Mouse (Mus musculus): ENCODE measurements at regions not wholly inside any gene's neighbourhood (a gene's known extent, or its start where the extent isn't known, plus 50 kb on each side); places are given as distances from the start of the nearest gene placed in this dataset.

GRCm38 (mm10) chr6:126395015-126395414, 140.2 kb downstream of the Kcna5 start:
- no peak overlapping the region for H3K9ac ChIP-seq (ENCODE audit: low read depth, low read length)
- H3K27ac ChIP-seq, result no peak overlapping the region
- 43% methylated on average over 3 of the region's 3 CpGs for WGBS
- H3K27me3 ChIP-seq (ENCODE audit: insufficient read depth, low read length), result no peaks in the 10 kb centered on the region; the same call in 1 of the 2 replicates
- no peak for DNase-seq (ENCODE audit: low spot score)
- no peak overlapping the region for H3K4me2 ChIP-seq (ENCODE audit: low read length)
- 0 out of 2 replicates have a peak, but pooled peaks cover 4% of the 10 kb centered on the region for H3K4me1 ChIP-seq (replicated peaks; ENCODE audit: insufficient read depth, low read length)
- no peak for TF ChIP-seq CTCF (IDR thresholded peaks at IDR 0.05; ENCODE audit: low read depth)
- H3K36me3 ChIP-seq (ENCODE audit: insufficient read depth, low read length), result no peaks in the 10 kb centered on the region
- no peak for ATAC-seq (replicated peaks; ENCODE audit: low FRiP score, low read depth)
- H3K4me3 ChIP-seq (replicated peaks; ENCODE audit: low read depth, low read length), result no peak overlapping the region
- H3K9me3 ChIP-seq (replicated peaks; ENCODE audit: low read length), result no peaks in the 10 kb centered on the region

GRCm38 (mm10) chr6:126394111-126394809, 141.0 kb downstream of the Kcna5 start:
- 7% methylated on average over 7 of the region's 7 CpGs for WGBS
- Histone ChIP-seq H3K9ac (ENCODE audit: low read depth, low read length) (no peak overlapping the region), H3K9me3 (replicated peaks; ENCODE audit: low read length) (no peaks in the 10 kb centered on the region), H3K4me3 (replicated peaks; ENCODE audit: low read depth, low read length) (no peak overlapping the region), H3K27ac (no peak overlapping the region), H3K4me1 (replicated peaks; ENCODE audit: insufficient read depth, low read length) (0 out of 2 replicates have a peak, but pooled peaks cover 4% of the 10 kb centered on the region), H3K27me3 (ENCODE audit: insufficient read depth, low read length) (no peaks in the 10 kb centered on the region; the same call in 1 of the 2 replicates), H3K4me2 (ENCODE audit: low read length) (peak overlapping the region; percentile 27), H3K36me3 (ENCODE audit: insufficient read depth, low read length) (no peaks in the 10 kb centered on the region)
- ATAC-seq (replicated peaks; ENCODE audit: low FRiP score, low read depth) (no peak; the same call in 1 of the 2 replicates), DNase-seq (ENCODE audit: low spot score) (peak; percentile 73)
- no peak for TF ChIP-seq CTCF (IDR thresholded peaks at IDR 0.05; ENCODE audit: low read depth)

GRCm38 (mm10) chr6:126384210-126385012, 150.8 kb downstream of the Kcna5 start:
- Histone ChIP-seq H3K27me3 (ENCODE audit: insufficient read depth, low read length) (no peaks in the 10 kb centered on the region), H3K4me1 (replicated peaks; ENCODE audit: insufficient read depth, low read length) (no peaks in the 10 kb centered on the region), H3K27ac (no peak overlapping the region), H3K36me3 (ENCODE audit: insufficient read depth, low read length) (no peaks in the 10 kb centered on the region), H3K4me2 (ENCODE audit: low read length) (no peak overlapping the region), H3K9me3 (replicated peaks; ENCODE audit: low read length) (no peaks in the 10 kb centered on the region), H3K4me3 (replicated peaks; ENCODE audit: low read depth, low read length) (no peak overlapping the region), H3K9ac (ENCODE audit: low read depth, low read length) (no peak overlapping the region)
- 65% methylated on average over 9 of the region's 9 CpGs for WGBS
- no peak for DNase-seq (ENCODE audit: low spot score)
- ATAC-seq (replicated peaks; ENCODE audit: low FRiP score, low read depth), result no peak
- no peak for TF ChIP-seq CTCF (IDR thresholded peaks at IDR 0.05; ENCODE audit: low read depth)

GRCm38 (mm10) chr6:126377216-126377615, 158.0 kb downstream of the Kcna5 start:
- H3K4me1 ChIP-seq (replicated peaks; ENCODE audit: insufficient read depth, low read length), result no peaks in the 10 kb centered on the region
- WGBS, result 78% methylated on average over 4 of the region's 4 CpGs
- no peaks in the 10 kb centered on the region for H3K36me3 ChIP-seq (ENCODE audit: insufficient read depth, low read length)
- TF ChIP-seq CTCF (IDR thresholded peaks at IDR 0.05; ENCODE audit: low read depth), result no peak
- no peak overlapping the region for H3K27ac ChIP-seq
- H3K4me2 ChIP-seq (ENCODE audit: low read length), result no peak overlapping the region
- ATAC-seq (replicated peaks; ENCODE audit: low FRiP score, low read depth) (no peak), DNase-seq (ENCODE audit: low spot score) (no peak)
- no peaks in the 10 kb centered on the region for H3K27me3 ChIP-seq (ENCODE audit: insufficient read depth, low read length)
- H3K9me3 ChIP-seq (replicated peaks; ENCODE audit: low read length), result no peaks in the 10 kb centered on the region
- H3K9ac ChIP-seq (ENCODE audit: low read depth, low read length), result no peak overlapping the region
- H3K4me3 ChIP-seq (replicated peaks; ENCODE audit: low read depth, low read length), result no peak overlapping the region

GRCm38 (mm10) chr6:126374970-126375620, 160.1 kb downstream of the Kcna5 start:
- TF ChIP-seq CTCF (IDR thresholded peaks at IDR 0.05; ENCODE audit: low read depth), result no peak
- ATAC-seq (replicated peaks; ENCODE audit: low FRiP score, low read depth), result peak; percentile 49; the same call in 1 of the 2 replicates
- 29% methylated on average over 12 of the region's 12 CpGs for WGBS

GRCm38 (mm10) chr6:126371971-126372370, 163.2 kb downstream of the Kcna5 start:
- ATAC-seq (replicated peaks; ENCODE audit: low FRiP score, low read depth) (peak; percentile 59; the same call in 1 of the 2 replicates), DNase-seq (ENCODE audit: low spot score) (peak; percentile 73)
- H3K4me2 ChIP-seq (ENCODE audit: low read length), result no peak overlapping the region
- H3K36me3 ChIP-seq (ENCODE audit: insufficient read depth, low read length), result no peaks in the 10 kb centered on the region
- no peaks in the 10 kb centered on the region for H3K9me3 ChIP-seq (replicated peaks; ENCODE audit: low read length)
- no peak overlapping the region for H3K9ac ChIP-seq (ENCODE audit: low read depth, low read length)
- H3K27ac ChIP-seq, result no peak overlapping the region
- TF ChIP-seq CTCF (IDR thresholded peaks at IDR 0.05; ENCODE audit: low read depth), result peak; percentile 96
- 51% methylated on average over 5 of the region's 5 CpGs for WGBS
- no peaks in the 10 kb centered on the region for H3K27me3 ChIP-seq (ENCODE audit: insufficient read depth, low read length)
- H3K4me3 ChIP-seq (replicated peaks; ENCODE audit: low read depth, low read length), result no peak overlapping the region
- no peaks in the 10 kb centered on the region for H3K4me1 ChIP-seq (replicated peaks; ENCODE audit: insufficient read depth, low read length)

More at GRCm38 (mm10) chr6:126374970-126375620, 160.1 kb downstream of the Kcna5 start:
- no peaks in the 10 kb centered on the region for H3K36me3 ChIP-seq (ENCODE audit: insufficient read depth, low read length)
- peak; percentile 49 for DNase-seq (ENCODE audit: low spot score)
- no peak overlapping the region for H3K4me3 ChIP-seq (replicated peaks; ENCODE audit: low read depth, low read length)
- H3K27ac ChIP-seq, result no peak overlapping the region
- H3K9ac ChIP-seq (ENCODE audit: low read depth, low read length), result no peak overlapping the region
- no peaks in the 10 kb centered on the region for H3K27me3 ChIP-seq (ENCODE audit: insufficient read depth, low read length)
- H3K9me3 ChIP-seq (replicated peaks; ENCODE audit: low read length), result no peaks in the 10 kb centered on the region
- no peaks in the 10 kb centered on the region for H3K4me1 ChIP-seq (replicated peaks; ENCODE audit: insufficient read depth, low read length)
- H3K4me2 ChIP-seq (ENCODE audit: low read length), result no peak overlapping the region
